Mouse (Mus musculus): Measurements from ENCODE around the gene Hmga1.

The Hmga1 gene

DNA sequence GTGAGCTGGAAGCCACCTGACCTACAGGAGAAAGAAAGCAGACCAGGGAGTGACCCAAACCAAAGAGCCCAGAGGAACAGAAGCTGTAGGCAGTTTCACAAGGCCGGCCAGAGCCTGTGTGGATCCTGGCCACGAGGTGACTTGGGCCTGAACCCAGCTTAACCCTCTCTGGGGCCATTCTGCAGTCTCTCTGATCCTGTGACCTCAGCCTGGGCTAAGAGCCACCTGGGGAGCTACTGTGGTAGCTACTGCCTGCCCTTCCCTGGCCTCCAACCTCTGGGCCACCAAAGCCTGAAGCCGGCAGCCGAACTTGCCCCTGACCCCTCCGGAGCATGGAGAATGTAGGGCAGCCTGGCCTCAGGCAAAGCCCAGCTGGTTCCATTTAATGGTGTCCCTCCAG lies 27.5 kb upstream of the Hmga1 start:
- no peak for DNase-seq

DNA sequence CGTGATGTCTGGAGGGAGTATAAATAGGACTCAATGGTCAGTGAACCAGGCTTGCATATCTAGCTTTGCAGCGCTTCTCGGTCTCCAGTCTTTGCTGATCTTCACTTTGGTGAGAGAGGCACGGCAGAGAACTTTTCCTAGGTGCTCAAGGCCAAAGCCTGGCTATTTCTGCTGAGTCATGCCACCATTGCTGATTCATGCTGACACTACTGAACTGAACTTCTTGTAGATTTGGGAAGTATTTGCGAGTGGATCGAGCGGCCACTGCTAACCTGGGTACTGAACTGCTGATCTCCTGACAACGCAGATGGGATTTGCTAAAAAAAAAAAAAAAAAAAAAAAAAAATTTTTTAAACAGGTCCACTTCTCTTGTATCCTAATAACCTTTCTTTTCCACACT lies 24.2 kb upstream of the Hmga1 start:
- no peak for DNase-seq

- no peak for DNase-seq
Observed at GRCm38 (mm10) chr17:27533354-27533753, 22.9 kb upstream of the Hmga1 start.

GRCm38 (mm10) chr17:27534718-27535117 lies 21.6 kb upstream of the Hmga1 start:
- peak; percentile 86 for DNase-seq

DNA sequence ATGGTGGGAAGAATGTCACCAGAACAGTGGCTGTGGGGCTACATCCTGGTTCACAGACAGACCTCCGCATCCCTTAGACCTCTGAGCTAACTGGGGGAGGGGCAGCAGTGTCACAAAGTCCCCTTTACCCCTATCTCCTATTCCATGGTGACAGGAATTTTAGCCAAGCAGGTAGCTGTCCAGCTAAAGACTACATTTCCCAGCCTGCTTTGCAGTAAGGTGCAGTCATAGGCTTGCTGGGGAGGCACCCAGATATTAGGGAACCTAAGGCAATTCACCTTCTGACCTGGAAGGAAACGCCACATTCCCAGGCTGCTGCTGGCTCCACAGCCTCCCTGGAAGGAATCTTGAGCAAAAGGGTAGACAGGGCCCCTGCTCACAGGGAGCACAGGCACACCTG lies 15.0 kb upstream of the Hmga1 start:
- DNase-seq: no peak

DNA sequence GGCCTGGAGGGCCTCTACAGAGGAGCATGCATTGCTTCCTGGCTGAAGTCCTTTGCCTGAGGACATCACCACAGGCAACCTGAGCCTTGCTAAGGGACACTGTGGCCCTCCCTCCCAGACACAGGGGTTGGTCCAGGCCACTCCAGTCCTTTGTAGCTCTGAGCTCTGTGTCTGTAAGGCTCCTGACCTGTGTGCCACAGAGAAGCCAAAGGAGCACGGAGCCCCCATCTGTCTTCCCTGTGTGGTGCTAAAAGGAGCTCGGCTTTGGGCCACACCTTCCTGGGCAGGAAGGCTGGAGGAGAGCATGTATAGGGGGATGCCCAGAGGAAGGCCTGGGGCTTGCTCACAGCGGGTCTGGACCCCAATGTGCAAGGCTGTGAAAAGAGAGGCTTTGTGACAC lies 14.3 kb upstream of the Hmga1 start:
- DNase-seq: peak; percentile 53

- no peak for DNase-seq
Observed at GRCm38 (mm10) chr17:27544551-27544950, 11.7 kb upstream of the Hmga1 start.

DNA sequence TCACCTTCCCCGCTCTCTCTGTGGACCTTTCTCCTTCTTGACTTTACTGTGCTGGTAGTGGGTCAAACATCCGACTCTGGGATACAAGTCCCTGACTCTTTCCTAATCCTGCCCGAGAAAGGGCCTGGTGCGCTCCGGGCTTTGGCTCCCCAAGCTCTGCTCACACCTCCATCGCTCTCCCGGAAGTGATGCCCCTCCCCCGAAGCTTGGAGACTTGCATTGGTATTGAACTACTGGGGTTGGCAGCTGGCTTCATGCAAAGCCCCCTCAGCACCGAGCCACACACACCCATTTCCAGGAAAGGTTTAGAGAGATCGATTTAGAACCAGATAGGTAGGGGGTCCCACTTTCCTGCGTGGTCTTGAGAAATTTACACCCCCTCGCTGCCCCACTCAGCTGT lies 10.3 kb upstream of the Hmga1 start:
- no peak for DNase-seq

DNA sequence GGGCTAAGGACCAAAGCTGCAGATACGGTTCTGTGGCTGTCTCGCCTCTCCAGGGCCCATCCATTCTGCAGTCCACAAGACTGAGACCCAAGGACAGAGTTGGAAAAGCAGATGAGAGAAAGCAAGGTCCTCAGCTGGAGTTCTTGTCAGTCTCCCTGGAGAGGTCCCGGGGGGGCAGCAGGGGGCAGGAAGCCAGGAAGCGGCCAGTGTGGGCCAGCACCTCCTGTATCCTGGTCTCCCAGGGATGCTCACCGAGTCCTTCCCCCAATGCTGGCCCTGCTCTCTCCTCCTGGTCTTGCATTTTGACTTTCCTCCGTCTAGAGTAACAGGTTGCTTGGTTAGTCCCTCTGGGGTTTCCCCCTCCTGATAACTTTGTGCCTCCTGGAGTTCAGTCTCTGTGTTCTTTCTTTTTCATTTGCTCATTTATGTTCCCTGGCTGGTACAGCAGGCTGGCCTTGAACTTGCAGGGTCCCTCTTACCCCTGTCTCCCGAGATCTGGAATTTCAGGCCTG lies 9.7 kb upstream of the Hmga1 start:
- DNase-seq: no peak

- DNase-seq: no peak
Observed at GRCm38 (mm10) chr17:27547253-27547868, 8.9 kb upstream of the Hmga1 start.

- peak; percentile 50 for DNase-seq
Observed at GRCm38 (mm10) chr17:27549234-27549633, 7.1 kb upstream of the Hmga1 start.

DNA sequence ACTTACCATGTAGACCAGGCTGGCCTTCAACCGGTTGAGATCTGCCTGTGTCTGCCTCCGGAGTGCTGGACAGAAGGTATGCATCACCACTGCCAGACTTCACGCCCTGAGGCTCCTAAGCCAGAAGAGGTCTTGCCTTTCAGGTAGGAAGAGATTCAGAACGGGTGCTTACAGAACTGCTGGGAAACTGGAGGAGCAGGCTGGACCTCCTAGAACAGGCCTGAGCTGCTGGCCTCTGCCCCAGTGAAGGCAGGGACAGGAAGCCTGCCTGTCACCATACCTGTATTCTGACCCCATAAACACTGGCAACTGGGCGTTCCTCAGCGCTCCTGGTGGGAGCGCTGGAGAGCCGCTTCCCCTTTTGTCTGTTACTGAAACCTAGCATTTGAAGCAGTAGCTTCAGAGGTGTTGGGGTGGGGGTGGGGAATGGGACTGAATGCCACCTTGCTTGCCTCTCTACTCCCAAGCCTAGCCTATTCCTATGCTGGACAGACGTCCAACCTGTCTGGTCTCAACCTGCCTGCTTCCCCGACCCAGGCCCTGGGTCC lies 4.8 kb upstream of the Hmga1 start:
- DNase-seq: peak; percentile 23

DNA sequence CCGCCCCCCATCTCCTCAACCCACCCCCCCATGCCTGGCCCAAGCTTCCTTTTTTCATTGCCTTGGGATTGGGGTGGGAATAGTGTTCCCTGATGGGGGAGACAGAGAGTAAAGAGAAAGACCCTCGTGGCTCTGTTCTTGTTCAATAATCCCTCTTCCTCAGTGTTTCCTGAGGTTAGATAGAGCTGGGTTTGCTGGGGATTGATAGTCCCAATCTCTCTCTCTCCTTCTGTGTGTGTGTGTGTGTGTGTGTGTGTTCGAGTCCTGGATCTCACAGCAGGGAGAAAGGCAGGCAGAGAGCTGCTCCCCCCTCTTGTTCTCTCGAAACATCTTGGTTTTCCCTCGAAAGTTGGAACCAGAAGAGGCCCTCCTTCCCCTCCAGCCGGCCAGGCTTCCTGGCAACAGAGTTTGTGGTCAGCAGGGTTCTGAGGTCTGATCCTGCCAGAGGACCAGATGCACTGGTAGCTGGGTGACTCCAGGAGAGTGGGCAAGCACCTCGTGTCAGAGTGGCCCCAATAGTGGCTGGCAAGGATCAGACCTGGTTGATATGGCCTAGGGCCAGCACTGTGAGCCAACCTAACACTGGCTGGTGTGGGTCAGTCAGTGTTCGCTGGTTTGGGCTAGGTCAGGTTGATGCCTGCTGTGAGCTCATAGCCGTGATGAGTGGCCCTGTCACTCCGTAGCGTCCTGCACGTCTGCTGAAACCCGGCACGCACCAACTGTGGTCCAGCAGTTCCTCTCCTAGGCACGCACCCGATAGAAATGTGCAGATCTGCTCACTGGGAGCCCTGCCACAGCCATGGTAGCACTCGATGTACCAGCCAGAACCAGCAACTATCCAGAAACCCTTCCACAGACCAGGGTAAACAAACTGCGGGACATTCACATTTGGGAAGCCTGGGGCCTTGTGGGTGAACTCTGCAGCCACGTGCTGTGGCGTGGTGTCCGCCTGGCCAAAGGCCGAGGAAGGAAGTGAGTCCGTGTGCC lies 3.8 kb upstream of the Hmga1 start:
- DNase-seq: peak; percentile 70

DNA sequence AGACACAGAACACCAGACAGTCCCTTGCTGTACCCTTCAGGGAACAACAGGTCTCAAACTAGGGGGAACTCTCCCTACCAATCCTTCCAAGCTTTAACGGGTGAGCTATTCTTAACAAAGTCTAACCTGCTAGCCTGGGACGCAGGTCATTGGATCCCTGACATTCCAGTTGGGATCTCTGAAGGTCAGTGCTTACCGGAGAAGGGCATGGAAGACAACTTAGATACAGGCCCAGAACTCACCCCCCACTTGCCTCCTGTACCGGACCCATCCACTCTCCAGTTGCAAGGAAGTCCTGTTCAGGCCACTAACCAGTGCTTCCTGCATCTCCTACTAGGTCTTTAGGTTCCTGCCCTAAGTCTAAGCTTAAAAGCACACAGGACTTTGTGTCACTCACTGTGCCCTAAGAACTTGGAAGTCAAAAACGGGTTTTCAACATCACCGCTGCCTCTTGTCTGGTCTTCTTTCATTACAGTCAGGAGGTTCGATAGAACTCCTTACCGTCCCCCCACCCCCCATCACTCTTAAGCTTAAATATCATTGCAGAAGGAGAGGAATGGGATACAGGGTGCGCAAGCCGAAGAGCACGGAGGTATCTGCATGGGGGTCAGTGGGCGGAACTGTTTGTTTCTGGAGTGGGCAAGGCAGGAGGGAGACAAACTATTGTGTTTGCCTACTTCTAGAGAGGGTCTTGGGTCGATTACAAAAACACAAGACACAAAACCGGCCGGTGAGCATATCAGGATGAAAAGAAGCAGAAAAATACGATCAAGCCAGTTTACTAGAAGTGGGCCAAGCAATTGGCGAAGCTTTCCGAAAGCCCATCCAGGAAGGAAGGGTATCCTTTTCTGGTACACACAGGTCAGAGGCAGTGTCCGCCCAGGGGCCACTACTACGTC lies 2.0 kb upstream of the Hmga1 start:
- DNase-seq: peak; percentile 31

- DNase-seq: peak; percentile 76
Observed at GRCm38 (mm10) chr17:27555075-27555511, 1.2 kb upstream of the Hmga1 start.

DNA sequence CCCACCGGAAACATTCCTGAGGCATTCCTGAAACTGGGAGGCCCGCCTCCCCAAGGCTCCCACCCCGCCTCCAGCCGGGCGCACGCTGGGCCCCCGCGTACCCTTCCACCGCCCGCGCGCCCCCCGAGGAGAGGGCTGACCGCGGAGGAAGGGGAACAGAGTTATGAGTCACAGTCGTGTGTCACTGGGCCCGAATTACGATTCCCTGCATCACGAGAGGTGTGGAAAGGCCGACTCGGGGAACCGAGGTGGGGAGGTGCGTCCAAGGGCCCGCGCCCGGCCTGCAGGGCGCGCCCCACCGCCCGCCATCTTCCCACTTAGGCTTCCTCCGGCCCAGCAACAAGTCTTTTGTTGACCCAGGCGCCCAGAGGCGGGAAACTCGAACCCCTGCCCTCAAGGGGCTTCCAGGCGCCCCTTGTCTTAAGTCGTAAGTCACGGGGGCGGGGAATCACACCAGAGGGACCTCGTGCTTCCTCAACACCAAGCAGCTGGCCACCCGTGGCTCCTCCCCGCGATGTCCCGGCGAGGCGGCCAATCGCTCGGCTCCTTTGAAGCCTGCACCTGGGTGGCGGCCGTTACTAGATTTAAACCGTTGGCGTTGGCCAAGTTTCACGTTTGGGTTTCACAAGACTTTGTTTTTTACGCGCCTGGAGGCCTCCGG lies 655 bp upstream of the Hmga1 start:
- peak; percentile 79 for DNase-seq

- peak; percentile 75 for DNase-seq
Observed at GRCm38 (mm10) chr17:27557181-27557926, 1.1 kb downstream of the Hmga1 start.

DNA sequence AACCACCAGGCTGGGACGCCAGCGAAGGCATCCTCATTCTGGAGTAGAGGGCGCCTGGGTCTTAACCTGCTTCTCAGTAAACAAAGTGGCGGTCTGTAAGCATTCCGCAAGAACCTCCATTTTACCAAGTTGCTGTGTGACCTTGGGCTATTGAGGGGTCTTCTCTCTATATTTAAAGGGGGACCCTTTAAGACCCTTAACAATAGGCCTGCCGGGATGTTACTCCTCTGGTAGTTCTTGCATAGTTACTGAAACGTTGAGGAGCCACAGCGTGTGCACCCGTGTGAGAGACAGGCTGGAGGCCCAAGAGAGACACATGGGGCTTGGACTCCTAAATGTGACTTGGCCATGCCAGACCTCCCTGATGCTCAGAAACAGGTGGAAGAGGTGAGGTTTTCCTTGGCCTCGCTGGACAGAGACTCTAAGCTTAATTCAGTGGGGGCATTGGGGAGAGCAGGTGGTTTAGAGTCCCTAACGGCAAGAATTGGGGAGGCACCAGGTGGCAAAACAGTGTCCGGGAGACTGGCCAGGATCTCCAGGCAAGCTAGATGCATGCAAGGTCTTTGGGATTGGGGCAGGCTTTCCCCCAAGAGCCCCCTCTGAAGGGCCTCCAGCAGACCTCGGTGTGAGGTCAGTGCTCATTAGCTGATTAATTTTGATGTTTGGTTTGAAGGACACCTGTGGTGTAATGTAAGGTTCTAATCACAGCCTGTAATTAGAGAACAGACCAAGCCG lies 1.8 kb downstream of the Hmga1 start:
- peak; percentile 84 for DNase-seq

GRCm38 (mm10) chr17:27558845-27559244 lies 2.5 kb downstream of the Hmga1 start:
- peak; percentile 61 for DNase-seq

DNA sequence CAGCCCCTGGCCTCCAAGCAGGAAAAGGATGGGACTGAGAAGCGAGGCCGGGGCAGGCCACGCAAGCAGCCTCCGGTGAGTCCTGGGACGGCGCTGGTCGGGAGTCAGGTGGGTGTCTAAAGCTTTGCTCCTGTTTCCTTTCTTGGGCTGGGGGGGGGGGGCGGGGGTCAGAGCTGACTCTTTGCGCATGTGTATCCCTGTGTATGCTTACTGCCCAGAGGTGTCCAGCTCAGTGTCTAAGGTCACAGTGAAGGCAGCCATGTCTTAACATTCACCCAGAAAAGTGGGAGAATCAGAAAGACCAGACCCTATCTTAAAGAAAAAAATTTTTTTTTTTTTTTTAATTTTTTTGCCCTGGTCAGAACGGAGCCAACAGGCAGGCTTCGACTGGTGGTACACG lies 3.3 kb downstream of the Hmga1 start:
- DNase-seq: peak; percentile 34
